Mouse (Mus musculus): ENCODE results near the gene Lgr6. TPM values are rescaled to one million over a fixed set of nuclear protein-coding genes. Genes with fewer than 3 reads are reported as not detected.

The Lgr6 gene
- polyA plus RNA-seq, 1 experiment: 0.21 TPM

DNA sequence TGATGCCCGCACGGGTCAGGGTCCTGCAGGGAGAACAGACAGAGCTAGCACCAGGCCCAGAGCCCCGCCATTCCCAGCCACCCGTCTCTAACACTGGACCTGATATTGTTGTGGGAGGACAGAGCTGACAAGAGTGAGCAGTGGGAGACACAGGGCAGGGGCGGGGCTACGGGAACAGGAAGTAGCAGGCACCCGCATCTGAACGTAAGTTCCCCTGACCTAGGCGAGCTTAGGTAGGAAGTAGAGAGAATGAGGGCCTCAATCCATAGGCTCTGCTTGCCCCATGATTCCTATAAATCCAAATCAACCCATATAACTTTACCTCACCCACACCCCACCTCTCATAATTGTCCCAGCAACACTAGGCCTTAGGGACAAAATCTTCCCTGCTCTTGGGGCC lies 104.5 kb downstream of the Lgr6 start:
- WGBS: 60% methylated on average over 9 of the region's 9 CpGs
- no peak for DNase-seq (ENCODE audit: low read depth in 1 of 2, low spot score in 2 of 2)

DNA sequence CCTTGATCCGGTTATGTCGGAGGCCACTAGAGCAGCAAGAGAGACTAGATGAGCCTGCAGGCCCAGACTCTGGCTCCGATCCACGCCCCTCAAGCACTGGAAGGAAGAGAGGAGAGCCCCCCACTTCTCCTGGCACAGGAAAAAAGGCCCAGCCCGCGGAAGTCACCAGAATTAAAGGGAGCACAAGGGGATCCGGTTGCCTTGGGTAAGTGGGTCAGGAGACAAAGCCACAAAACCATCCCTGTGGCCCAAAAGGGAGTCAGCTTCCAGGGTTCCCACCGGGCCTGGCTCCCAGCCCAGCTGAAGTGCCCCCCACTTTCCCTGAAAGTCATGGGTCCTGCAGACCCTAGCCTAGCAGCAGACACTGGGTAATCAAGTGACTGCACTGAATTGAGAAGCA lies 106.8 kb downstream of the Lgr6 start:
- TF ChIP-seq CTCF (IDR thresholded peaks at IDR 0.05; ENCODE audit: extremely low read depth, insufficient read depth, insufficient read length, insufficient replicate concordance): no peak
- TF ChIP-seq POLR2A (IDR thresholded peaks at IDR 0.05; ENCODE audit: low read depth, low read length): no peak

More for the DNA sequence above, 104.5 kb downstream of the Lgr6 start:
- TF ChIP-seq POLR2A (IDR thresholded peaks at IDR 0.05; ENCODE audit: low read depth, low read length): no peak
- TF ChIP-seq CTCF (IDR thresholded peaks at IDR 0.05; ENCODE audit: extremely low read depth, insufficient read depth, insufficient read length, insufficient replicate concordance): no peak
- H3K27ac ChIP-seq (ENCODE audit: insufficient read depth, low read length): no peak overlapping the region
- H3K27me3 ChIP-seq (ENCODE audit: control insufficient read depth, insufficient read depth, low read length): no peaks in the 10 kb centered on the region
- no peak overlapping the region for H3K4me3 ChIP-seq (ENCODE audit: extremely low read depth, insufficient read depth, insufficient read length)
- H3K4me1 ChIP-seq (ENCODE audit: control insufficient read depth, insufficient read depth, insufficient read length): no peaks in the 10 kb centered on the region
- H3K36me3 ChIP-seq (ENCODE audit: control insufficient read depth, insufficient read depth, low read length): no peaks in the 10 kb centered on the region

GRCm38 (mm10) chr1:134997568-134997967 lies 107.5 kb downstream of the Lgr6 start:
- Histone ChIP-seq H3K4me1 (ENCODE audit: control insufficient read depth, insufficient read depth, insufficient read length) (no peaks in the 10 kb centered on the region), H3K27me3 (ENCODE audit: control insufficient read depth, insufficient read depth, low read length) (no peaks in the 10 kb centered on the region), H3K27ac (ENCODE audit: insufficient read depth, low read length) (no peak overlapping the region), H3K36me3 (ENCODE audit: control insufficient read depth, insufficient read depth, low read length) (no peaks in the 10 kb centered on the region), H3K4me3 (ENCODE audit: extremely low read depth, insufficient read depth, insufficient read length) (no peak overlapping the region)
- DNase-seq (ENCODE audit: low read depth in 1 of 2, low spot score in 2 of 2): no peak
- TF ChIP-seq POLR2A (IDR thresholded peaks at IDR 0.05; ENCODE audit: low read depth, low read length): no peak
- TF ChIP-seq CTCF (IDR thresholded peaks at IDR 0.05; ENCODE audit: extremely low read depth, insufficient read depth, insufficient read length, insufficient replicate concordance): no peak
- WGBS: 89% methylated on average over 5 of the region's 5 CpGs

More for the DNA sequence above, 106.8 kb downstream of the Lgr6 start:
- Histone ChIP-seq H3K4me1 (ENCODE audit: control insufficient read depth, insufficient read depth, insufficient read length) (no peaks in the 10 kb centered on the region), H3K36me3 (ENCODE audit: control insufficient read depth, insufficient read depth, low read length) (no peaks in the 10 kb centered on the region), H3K4me3 (ENCODE audit: extremely low read depth, insufficient read depth, insufficient read length) (no peak overlapping the region), H3K27ac (ENCODE audit: insufficient read depth, low read length) (no peak overlapping the region), H3K27me3 (ENCODE audit: control insufficient read depth, insufficient read depth, low read length) (no peaks in the 10 kb centered on the region)
- 88% methylated on average over 8 of the region's 8 CpGs for WGBS
- no peak for DNase-seq (ENCODE audit: low read depth in 1 of 2, low spot score in 2 of 2)

DNA sequence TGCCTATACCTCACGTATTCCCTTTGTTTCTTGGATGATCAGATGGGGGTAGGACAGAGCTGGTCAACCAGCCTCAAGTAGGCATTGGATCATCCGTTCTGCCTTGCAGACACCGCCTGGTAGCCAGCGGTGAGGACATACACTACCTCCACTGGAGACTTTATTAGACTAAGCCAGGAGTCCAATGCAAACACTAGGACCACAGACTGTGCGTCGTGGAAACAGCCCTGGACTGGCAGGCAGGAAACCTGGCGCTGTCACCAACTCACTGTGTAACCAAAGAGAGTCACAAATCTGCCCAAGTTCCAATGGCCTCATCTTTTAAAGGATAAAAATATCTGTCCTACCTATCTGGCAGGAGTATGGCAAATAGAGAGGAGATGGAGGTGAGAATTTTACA lies 108.6 kb downstream of the Lgr6 start:
- DNase-seq (ENCODE audit: low read depth in 1 of 2, low spot score in 2 of 2): no peak
- 88% methylated on average over 7 of the region's 7 CpGs for WGBS

GRCm38 (mm10) chr1:134995954-134996353 lies 109.1 kb downstream of the Lgr6 start:
- H3K4me1 ChIP-seq (ENCODE audit: control insufficient read depth, insufficient read depth, insufficient read length): no peaks in the 10 kb centered on the region
- TF ChIP-seq CTCF (IDR thresholded peaks at IDR 0.05; ENCODE audit: extremely low read depth, insufficient read depth, insufficient read length, insufficient replicate concordance) (no peak), POLR2A (IDR thresholded peaks at IDR 0.05; ENCODE audit: low read depth, low read length) (no peak)
- WGBS: 63% methylated on average over 1 of the region's 1 CpGs
- H3K4me3 ChIP-seq (ENCODE audit: extremely low read depth, insufficient read depth, insufficient read length): no peak overlapping the region
- no peak overlapping the region for H3K27ac ChIP-seq (ENCODE audit: insufficient read depth, low read length)
- DNase-seq (ENCODE audit: low read depth in 1 of 2, low spot score in 2 of 2): no peak
- H3K36me3 ChIP-seq (ENCODE audit: control insufficient read depth, insufficient read depth, low read length): no peaks in the 10 kb centered on the region
- H3K27me3 ChIP-seq (ENCODE audit: control insufficient read depth, insufficient read depth, low read length): no peaks in the 10 kb centered on the region; the same call in 1 of the 2 replicates

More for the DNA sequence above, 108.6 kb downstream of the Lgr6 start:
- Histone ChIP-seq H3K27ac (ENCODE audit: insufficient read depth, low read length) (no peak overlapping the region), H3K4me3 (ENCODE audit: extremely low read depth, insufficient read depth, insufficient read length) (no peak overlapping the region), H3K4me1 (ENCODE audit: control insufficient read depth, insufficient read depth, insufficient read length) (no peaks in the 10 kb centered on the region), H3K27me3 (ENCODE audit: control insufficient read depth, insufficient read depth, low read length) (no peaks in the 10 kb centered on the region), H3K36me3 (ENCODE audit: control insufficient read depth, insufficient read depth, low read length) (no peaks in the 10 kb centered on the region)
- TF ChIP-seq POLR2A (IDR thresholded peaks at IDR 0.05; ENCODE audit: low read depth, low read length) (no peak), CTCF (IDR thresholded peaks at IDR 0.05; ENCODE audit: extremely low read depth, insufficient read depth, insufficient read length, insufficient replicate concordance) (no peak)

DNA sequence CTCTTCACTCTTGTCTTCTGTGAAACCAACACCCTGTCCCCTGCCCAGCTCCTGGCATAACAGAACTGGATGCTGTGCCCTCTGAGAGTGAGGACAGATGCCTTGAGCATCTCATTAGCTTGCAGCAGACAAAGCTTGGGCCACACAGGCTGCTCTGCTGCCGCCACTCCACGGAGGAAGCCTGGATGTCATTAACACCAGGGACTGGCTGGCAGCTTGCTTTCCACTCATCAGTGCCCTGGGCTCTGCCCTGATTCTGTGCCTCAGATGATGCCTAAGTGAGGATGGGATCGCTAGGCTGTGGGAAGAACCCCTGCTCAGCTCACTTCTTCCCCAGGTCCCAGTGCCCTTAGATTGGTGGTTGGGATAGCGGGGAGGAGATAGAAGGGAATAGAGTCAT lies 109.6 kb downstream of the Lgr6 start:
- WGBS: 92% methylated on average over 4 of the region's 4 CpGs
- H3K27me3 ChIP-seq (ENCODE audit: control insufficient read depth, insufficient read depth, low read length): no peaks in the 10 kb centered on the region; the same call in 1 of the 2 replicates

GRCm38 (mm10) chr1:134994739-134995138 lies 110.3 kb downstream of the Lgr6 start:
- no peak for DNase-seq (ENCODE audit: low read depth in 1 of 2, low spot score in 2 of 2)
- TF ChIP-seq POLR2A (IDR thresholded peaks at IDR 0.05; ENCODE audit: low read depth, low read length) (no peak), CTCF (IDR thresholded peaks at IDR 0.05; ENCODE audit: extremely low read depth, insufficient read depth, insufficient read length, insufficient replicate concordance) (no peak)
- Histone ChIP-seq H3K27me3 (ENCODE audit: control insufficient read depth, insufficient read depth, low read length) (no peaks in the 10 kb centered on the region; the same call in 1 of the 2 replicates), H3K27ac (ENCODE audit: insufficient read depth, low read length) (no peak overlapping the region), H3K36me3 (ENCODE audit: control insufficient read depth, insufficient read depth, low read length) (no peaks in the 10 kb centered on the region), H3K4me1 (ENCODE audit: control insufficient read depth, insufficient read depth, insufficient read length) (no peaks in the 10 kb centered on the region), H3K4me3 (ENCODE audit: extremely low read depth, insufficient read depth, insufficient read length) (no peak overlapping the region)
- 80% methylated on average over 3 of the region's 3 CpGs for WGBS

More for the DNA sequence above, 109.6 kb downstream of the Lgr6 start:
- Histone ChIP-seq H3K4me1 (ENCODE audit: control insufficient read depth, insufficient read depth, insufficient read length) (no peaks in the 10 kb centered on the region), H3K36me3 (ENCODE audit: control insufficient read depth, insufficient read depth, low read length) (no peaks in the 10 kb centered on the region), H3K27ac (ENCODE audit: insufficient read depth, low read length) (no peak overlapping the region), H3K4me3 (ENCODE audit: extremely low read depth, insufficient read depth, insufficient read length) (no peak overlapping the region)
- no peak for DNase-seq (ENCODE audit: low read depth in 1 of 2, low spot score in 2 of 2)
- TF ChIP-seq CTCF (IDR thresholded peaks at IDR 0.05; ENCODE audit: extremely low read depth, insufficient read depth, insufficient read length, insufficient replicate concordance) (no peak), POLR2A (IDR thresholded peaks at IDR 0.05; ENCODE audit: low read depth, low read length) (no peak)
